Mouse (Mus musculus): ENCODE results near the gene Zfp976.
"Not testable (repeated sequence)": the region's sequence is repeated elsewhere in the genome, so short reads cannot be mapped to it uniquely, and the experiment has no call there.

Gene Zfp976

GRCm38 (mm10) chr7:42642152-42643115 is at the start of gene Zfp976:
Zfp976 (minus strand) TSS chr7:42642588.
- DNase-seq (ENCODE audit: low read depth, low spot score), result peak; percentile 54

GRCm38 (mm10) chr7:42680081-42680480 is 37.7 kb upstream of the Zfp976 start:
- DNase-seq (ENCODE audit: low read depth, low spot score), result not testable (repeated sequence)

- DNase-seq (ENCODE audit: low read depth, low spot score), result not testable (repeated sequence)
These were observed 37.3 kb upstream of the Zfp976 start for GRCm38 (mm10) chr7:42679646-42680045.

GRCm38 (mm10) chr7:42660140-42660539 is 17.8 kb upstream of the Zfp976 start:
- DNase-seq (ENCODE audit: low read depth, low spot score), result not testable (repeated sequence)

GRCm38 (mm10) chr7:42655211-42655610 is 12.8 kb upstream of the Zfp976 start:
- not testable (repeated sequence) for DNase-seq (ENCODE audit: low read depth, low spot score)

GRCm38 (mm10) chr7:42643120-42643620 is 782 bp upstream of the Zfp976 start:
- not testable (repeated sequence) for DNase-seq (ENCODE audit: low read depth, low spot score)

GRCm38 (mm10) chr7:42631031-42631430 is 11.4 kb downstream of the Zfp976 start:
- DNase-seq (ENCODE audit: low read depth, low spot score), result not testable (repeated sequence)

- DNase-seq (ENCODE audit: low read depth, low spot score), result not testable (repeated sequence)
These were observed 46.7 kb downstream of the Zfp976 start for GRCm38 (mm10) chr7:42595666-42596065.

GRCm38 (mm10) chr7:42592413-42592812 is 50.0 kb downstream of the Zfp976 start, which contains the start of gene Zfp977:
Zfp977 (minus strand) TSS chr7:42592547.
- not testable (repeated sequence) for DNase-seq (ENCODE audit: low read depth, low spot score)

- DNase-seq (ENCODE audit: low read depth, low spot score), result not testable (repeated sequence)
These were observed 51.1 kb downstream of the Zfp976 start for GRCm38 (mm10) chr7:42591311-42591710.

- DNase-seq (ENCODE audit: low read depth, low spot score), result no peak
These were observed 63.9 kb downstream of the Zfp976 start, which contains the start of gene Gm21028 for GRCm38 (mm10) chr7:42578488-42578887. Gm21028 (minus strand) TSS chr7:42578588.

Data from embryo, embryonic 11.5 days (tissue).